Mouse (Mus musculus) left cerebral cortex, postnatal 36 days (tissue): ENCODE measurements around the gene Ipo4. TPM values are rescaled to one million over a fixed set of nuclear protein-coding genes. Genes with fewer than 3 reads are reported as not detected.

Source experiments
- DNase-seq, 2 experiments: peaks; one replicate each; pipeline ENCODE4 v3.0.0; 2021 to 2022; ENCODE audit warnings: low spot score in 2 of 2, mixed read lengths in 1 of 2
- intact Hi-C: fragments of 180-260 bp; cut with DNase I; formaldehyde crosslinking; loops from one replicate; pipeline ENCODE4 v1.15.1; 2025
- total RNA-seq, 2 experiments: library from RNA; stranded (reverse); gene quantifications; 2 replicates each; pipeline ENCODE4 v1.2.3; 2021

Ipo4 gene
- 100 to 1,000 TPM; 112 to 122 TPM for total RNA-seq

- intact Hi-C loops, result no loop called here
Observed at GRCm38 (mm10) chr14:55635523-55636007, at the start of gene Ipo4. Ipo4 (minus strand) TSS chr14:55635957.

GRCm38 (mm10) chr14:55682118-55682493 lies 46.3 kb upstream of the Ipo4 start:
- intact Hi-C loops, result loop anchor here (1.0 to 2.0 kb wide), 2 partner anchors 41 to 63 kb away; partner anchors contain the start of genes Dhrs1, Nop9 and Rabggta
- no peak for DNase-seq

More at GRCm38 (mm10) chr14:55635523-55636007, at the start of gene Ipo4:
- peak; percentile 90 for DNase-seq

- intact Hi-C loops, result loop anchor here (1.0 to 2.0 kb wide), 2 partner anchors 41 to 64 kb away; partner anchors contain the start of genes Dhrs1, Nop9 and Rabggta
- DNase-seq, result peak; percentile 94 to 95
Observed at GRCm38 (mm10) chr14:55681160-55682117, 45.7 kb upstream of the Ipo4 start, which contains the start of gene Tinf2. Tinf2 (minus strand) TSS chr14:55681820.

GRCm38 (mm10) chr14:55677615-55678014 lies 41.9 kb upstream of the Ipo4 start:
- DNase-seq, result no peak
- intact Hi-C loops, result no loop called here

GRCm38 (mm10) chr14:55672741-55673060 lies 36.9 kb upstream of the Ipo4 start:
- intact Hi-C loops, result no loop called here
- DNase-seq, result no peak

GRCm38 (mm10) chr14:55671833-55672740 lies 36.3 kb upstream of the Ipo4 start, which contains the start of the genes Gmpr2 and Nedd8:
Gmpr2 (plus strand) TSS chr14:55671941.
Nedd8 (minus strand) TSS chr14:55672124.
- intact Hi-C loops, result no loop called here
- peak; percentile 94 to 96 for DNase-seq

- intact Hi-C loops, result no loop called here
- no peak for DNase-seq
Observed at GRCm38 (mm10) chr14:55671486-55671832, 35.7 kb upstream of the Ipo4 start.

- intact Hi-C loops, result no loop called here
- no peak for DNase-seq
Observed at GRCm38 (mm10) chr14:55660636-55661035, 24.9 kb upstream of the Ipo4 start.

- peak; percentile 84 to 86 for DNase-seq
- intact Hi-C loops, result no loop called here
Observed at GRCm38 (mm10) chr14:55659960-55660573, 24.3 kb upstream of the Ipo4 start, which contains the start of gene Mdp1. Mdp1 (minus strand) TSS chr14:55660508.

GRCm38 (mm10) chr14:55658011-55658410 lies 22.3 kb upstream of the Ipo4 start:
- DNase-seq, result no peak
- intact Hi-C loops, result no loop called here

- no peak for DNase-seq
- intact Hi-C loops, result no loop called here
Observed at GRCm38 (mm10) chr14:55656935-55657334, 21.2 kb upstream of the Ipo4 start.

- intact Hi-C loops, result no loop called here
- no peak for DNase-seq
Observed at GRCm38 (mm10) chr14:55651528-55651927, 15.8 kb upstream of the Ipo4 start.

- intact Hi-C loops, result no loop called here
- no peak for DNase-seq
Observed at GRCm38 (mm10) chr14:55649884-55650283, 14.1 kb upstream of the Ipo4 start, which contains the start of gene Tssk4. Tssk4 (plus strand) TSS chr14:55650184.

GRCm38 (mm10) chr14:55644261-55644888 lies 8.6 kb upstream of the Ipo4 start:
- DNase-seq, result no peak
- intact Hi-C loops, result no loop called here

- peak; percentile 93 to 94 for DNase-seq
- intact Hi-C loops, result no loop called here
Observed at GRCm38 (mm10) chr14:55643060-55643907, 7.5 kb upstream of the Ipo4 start, which contains the start of gene Tm9sf1. Tm9sf1 (minus strand) TSS chr14:55643806.

GRCm38 (mm10) chr14:55642679-55643059 lies 6.9 kb upstream of the Ipo4 start:
- intact Hi-C loops, result no loop called here
- no peak for DNase-seq

- DNase-seq, result no peak
- intact Hi-C loops, result no loop called here
Observed at GRCm38 (mm10) chr14:55641291-55641690, 5.5 kb upstream of the Ipo4 start.

- no peak for DNase-seq
- intact Hi-C loops, result no loop called here
Observed at GRCm38 (mm10) chr14:55640816-55641215, 5.1 kb upstream of the Ipo4 start.
